Mouse (Mus musculus): ENCODE data around the gene Dscaml1. TPM values are rescaled to one million over a fixed set of nuclear protein-coding genes. Genes with fewer than 3 reads are reported as not detected.

The Dscaml1 gene
- total and polyA plus RNA-seq, 2 experiments from 2014 or later, result 0.04 to 0.84 TPM

DNA sequence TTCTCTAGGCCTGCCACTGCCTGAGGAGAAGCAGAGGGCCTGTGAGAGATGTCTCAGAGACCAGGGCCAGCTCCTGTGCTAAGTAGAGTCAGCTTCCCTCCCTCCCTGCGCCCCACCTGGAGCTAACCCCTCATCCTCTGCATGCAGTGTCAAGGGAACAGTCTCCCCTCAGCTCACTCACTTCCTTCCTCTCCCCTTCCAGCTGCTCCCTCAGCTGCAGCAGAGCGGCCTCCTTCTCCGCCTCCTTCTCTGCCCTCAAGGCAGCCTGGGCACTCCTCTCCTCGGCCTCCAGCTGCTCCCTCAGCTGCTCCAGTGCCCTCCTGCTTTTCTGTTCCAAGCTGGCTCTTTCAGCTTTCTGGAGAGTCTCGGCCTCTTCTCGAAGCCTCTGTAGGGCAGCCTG is 352.8 kb downstream of the Dscaml1 start:
- WGBS, result 77% methylated on average over 6 of the region's 6 CpGs
- H3K36me3 ChIP-seq (replicated peaks; ENCODE audit: control insufficient read depth, insufficient read depth, low read length), result peaks cover 41% of the 10 kb centered on the region

DNA sequence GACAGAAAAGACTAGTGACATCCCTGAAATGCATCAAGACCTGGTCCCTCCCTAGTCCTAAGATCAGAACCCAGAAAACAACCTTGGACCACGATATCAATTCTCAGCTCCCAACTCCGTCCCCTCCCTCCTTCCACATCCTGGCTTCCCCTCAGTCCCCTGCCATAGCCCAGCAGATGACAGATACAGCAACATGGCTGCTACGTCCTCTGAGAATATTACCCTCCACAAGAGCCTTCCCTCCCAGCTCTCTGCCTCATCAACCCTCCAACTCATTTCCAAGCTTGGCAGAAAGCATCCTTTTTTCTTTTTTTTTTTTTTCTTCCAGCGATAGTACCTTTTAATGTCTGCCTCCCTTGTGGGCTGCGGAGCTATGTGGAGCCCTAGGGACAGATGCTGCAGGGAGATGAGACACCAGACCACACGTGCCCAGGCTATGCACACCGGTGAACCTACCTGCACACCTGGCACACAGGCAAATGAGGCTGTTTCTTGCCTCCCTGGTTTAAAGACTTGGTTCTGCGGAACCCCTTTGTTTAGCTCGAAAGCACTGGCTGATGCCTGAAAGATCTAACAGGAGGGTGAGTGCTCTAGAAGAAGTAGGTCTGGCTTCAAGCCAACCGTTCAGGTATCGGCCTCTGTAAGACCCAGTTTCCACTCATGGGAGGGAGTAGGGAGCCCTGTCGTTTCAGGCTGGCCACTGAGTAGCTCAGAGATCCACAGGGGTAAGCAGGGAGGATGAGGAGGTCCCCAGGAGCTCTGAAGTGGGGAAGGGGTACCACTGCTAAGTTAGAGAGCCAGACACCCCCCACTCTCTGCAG is 357.0 kb downstream of the Dscaml1 start:
- Histone ChIP-seq H3K4me2 (ENCODE audit: low read depth, low read length) (no peak overlapping the region), H3K4me1 (ENCODE audit: control insufficient read depth, insufficient read depth) (peaks cover 9% of the 10 kb centered on the region), H3K36me3 (replicated peaks; ENCODE audit: control insufficient read depth, insufficient read depth, low read length) (peaks cover 11% of the 10 kb centered on the region; the same call in 1 of the 2 replicates), H3K9ac (replicated peaks; ENCODE audit: low read depth, low read length) (no peak overlapping the region), H3K4me3 (ENCODE audit: low read depth, low read length) (no peak overlapping the region), H3K27me3 (ENCODE audit: control insufficient read depth, insufficient read depth, low read length) (no peaks in the 10 kb centered on the region), H3K27ac (ENCODE audit: low read depth) (no peak overlapping the region), H3K9me3 (replicated peaks; ENCODE audit: control insufficient read depth, low read length) (no peaks in the 10 kb centered on the region)
- DNase-seq (ENCODE audit: low spot score) (no peak), ATAC-seq (ENCODE audit: insufficient read depth, low read depth) (no peak)
- 75% methylated on average over 12 of the region's 12 CpGs for WGBS
- no peak for TF ChIP-seq CTCF (IDR thresholded peaks at IDR 0.05; ENCODE audit: low read depth)
- no peak for TF ChIP-seq EP300 (IDR thresholded peaks at IDR 0.05; ENCODE audit: low read depth)

More for the DNA sequence above, 352.8 kb downstream of the Dscaml1 start:
- DNase-seq (ENCODE audit: low spot score) (no peak), ATAC-seq (ENCODE audit: insufficient read depth, low read depth) (no peak)
- H3K27me3 ChIP-seq (ENCODE audit: control insufficient read depth, insufficient read depth, low read length), result no peaks in the 10 kb centered on the region
- no peaks in the 10 kb centered on the region for H3K9me3 ChIP-seq (replicated peaks; ENCODE audit: control insufficient read depth, low read length)
- TF ChIP-seq EP300 (IDR thresholded peaks at IDR 0.05; ENCODE audit: low read depth) (no peak), CTCF (IDR thresholded peaks at IDR 0.05; ENCODE audit: low read depth) (no peak)
- H3K27ac ChIP-seq (ENCODE audit: low read depth), result no peak overlapping the region
- H3K4me3 ChIP-seq (ENCODE audit: low read depth, low read length), result no peak overlapping the region
- no peaks in the 10 kb centered on the region for H3K4me1 ChIP-seq (ENCODE audit: control insufficient read depth, insufficient read depth)
- no peak overlapping the region for H3K9ac ChIP-seq (replicated peaks; ENCODE audit: low read depth, low read length)
- H3K4me2 ChIP-seq (ENCODE audit: low read depth, low read length), result no peak overlapping the region

GRCm38 (mm10) chr9:45787071-45787470 is 360.6 kb downstream of the Dscaml1 start:
- TF ChIP-seq EP300 (IDR thresholded peaks at IDR 0.05; ENCODE audit: low read depth), result no peak
- TF ChIP-seq CTCF (IDR thresholded peaks at IDR 0.05; ENCODE audit: low read depth), result no peak
- Histone ChIP-seq H3K27ac (ENCODE audit: low read depth) (no peak overlapping the region), H3K9ac (replicated peaks; ENCODE audit: low read depth, low read length) (no peak overlapping the region), H3K36me3 (replicated peaks; ENCODE audit: control insufficient read depth, insufficient read depth, low read length) (0 out of 2 replicates have a peak, but pooled peaks cover 4% of the 10 kb centered on the region), H3K4me2 (ENCODE audit: low read depth, low read length) (no peak overlapping the region; the same call in 1 of the 2 replicates), H3K27me3 (ENCODE audit: control insufficient read depth, insufficient read depth, low read length) (no peaks in the 10 kb centered on the region), H3K4me1 (ENCODE audit: control insufficient read depth, insufficient read depth) (peaks cover 9% of the 10 kb centered on the region), H3K9me3 (replicated peaks; ENCODE audit: control insufficient read depth, low read length) (no peaks in the 10 kb centered on the region), H3K4me3 (ENCODE audit: low read depth, low read length) (no peak overlapping the region)
- ATAC-seq (ENCODE audit: insufficient read depth, low read depth) (peak; percentile 61), DNase-seq (ENCODE audit: low spot score) (peak; percentile 26)
- 39% methylated on average over 8 of the region's 8 CpGs for WGBS

DNA sequence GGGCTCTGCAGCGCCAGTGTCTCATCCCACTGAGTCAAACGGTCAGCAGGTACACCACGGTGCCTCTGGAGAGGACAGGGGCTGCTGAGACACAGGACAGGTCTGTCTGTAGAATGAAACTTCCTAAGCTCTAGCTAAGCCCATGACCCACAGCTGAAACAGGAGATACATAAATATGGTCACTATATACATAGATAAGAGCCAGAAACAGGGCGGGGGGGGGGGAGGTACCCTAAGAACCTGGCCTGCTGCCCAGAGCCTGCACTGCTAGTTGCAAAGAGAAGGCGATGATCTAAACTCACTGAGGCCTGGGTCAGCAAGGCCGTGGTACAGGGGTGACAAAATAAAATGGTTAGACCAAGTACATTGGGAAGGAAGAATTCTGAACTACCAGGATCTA is 361.1 kb downstream of the Dscaml1 start:
- H3K27me3 ChIP-seq (ENCODE audit: control insufficient read depth, insufficient read depth, low read length), result no peaks in the 10 kb centered on the region
- no peak overlapping the region for H3K4me3 ChIP-seq (ENCODE audit: low read depth, low read length)
- TF ChIP-seq CTCF (IDR thresholded peaks at IDR 0.05; ENCODE audit: low read depth), result no peak
- no peak for TF ChIP-seq EP300 (IDR thresholded peaks at IDR 0.05; ENCODE audit: low read depth)
- 0 out of 2 replicates have a peak, but pooled peaks cover 5% of the 10 kb centered on the region for H3K36me3 ChIP-seq (replicated peaks; ENCODE audit: control insufficient read depth, insufficient read depth, low read length)
- WGBS, result 29% methylated on average over 6 of the region's 6 CpGs
- peaks cover 9% of the 10 kb centered on the region for H3K4me1 ChIP-seq (ENCODE audit: control insufficient read depth, insufficient read depth)
- peak; percentile 12 for DNase-seq (ENCODE audit: low spot score)
- peak; percentile 13; the same call in 1 of the 2 replicates for ATAC-seq (ENCODE audit: insufficient read depth, low read depth)
- no peak overlapping the region for H3K9ac ChIP-seq (replicated peaks; ENCODE audit: low read depth, low read length)
- H3K9me3 ChIP-seq (replicated peaks; ENCODE audit: control insufficient read depth, low read length), result no peaks in the 10 kb centered on the region
- H3K27ac ChIP-seq (ENCODE audit: low read depth), result no peak overlapping the region
- H3K4me2 ChIP-seq (ENCODE audit: low read depth, low read length), result no peak overlapping the region; the same call in 1 of the 2 replicates

GRCm38 (mm10) chr9:45788405-45788804 is 362.0 kb downstream of the Dscaml1 start:
- Histone ChIP-seq H3K27me3 (ENCODE audit: control insufficient read depth, insufficient read depth, low read length) (no peaks in the 10 kb centered on the region), H3K9me3 (replicated peaks; ENCODE audit: control insufficient read depth, low read length) (no peaks in the 10 kb centered on the region), H3K36me3 (replicated peaks; ENCODE audit: control insufficient read depth, insufficient read depth, low read length) (peaks cover 10% of the 10 kb centered on the region), H3K4me2 (ENCODE audit: low read depth, low read length) (no peak overlapping the region), H3K9ac (replicated peaks; ENCODE audit: low read depth, low read length) (no peak overlapping the region), H3K27ac (ENCODE audit: low read depth) (no peak overlapping the region), H3K4me1 (ENCODE audit: control insufficient read depth, insufficient read depth) (peaks cover 9% of the 10 kb centered on the region), H3K4me3 (ENCODE audit: low read depth, low read length) (no peak overlapping the region)
- 65% methylated on average over 5 of the region's 5 CpGs for WGBS
- ATAC-seq (ENCODE audit: insufficient read depth, low read depth) (no peak), DNase-seq (ENCODE audit: low spot score) (no peak)
- TF ChIP-seq EP300 (IDR thresholded peaks at IDR 0.05; ENCODE audit: low read depth) (no peak), CTCF (IDR thresholded peaks at IDR 0.05; ENCODE audit: low read depth) (no peak)
